In genomic region chr6:14585827-14586226, GRCm38 (mm10) we compare ENCODE assay signal across 9 mouse cellular contexts.
DNase-seq lines count a peak whose midpoint lies in the region; ATAC-seq and TF ChIP-seq lines count a peak whose summit lies in the region.
"Had no signal": no experiment of that assay in that cellular context is flagged by ENCODE, and none has a peak within 500 bp of the region (broad histone marks: within the 10 kb centered on the region; RNA-seq: fewer than 3 reads in every experiment).

No protein-coding gene starts in this region.

- 30% methylated on average over 1 of the region's 1 CpGs for WGBS in intestine, embryonic 14.5 days
- 23% methylated on average over 1 of the region's 1 CpGs for WGBS in intestine, embryonic 15.5 days

- H3K4me1 ChIP-seq in intestine, embryonic 14.5 days (replicated peaks; ENCODE audit: control insufficient read depth, insufficient read depth, low read length), result no peaks in the 10 kb centered on the region
- no peaks in the 10 kb centered on the region for H3K4me1 ChIP-seq in intestine, embryonic 15.5 days (replicated peaks)
- H3K4me1 ChIP-seq: embryonic facial prominence, embryonic 12.5 days; liver, embryonic 13.5 days had no signal

- H3K27me3 ChIP-seq in intestine, embryonic 14.5 days (replicated peaks; ENCODE audit: control insufficient read depth, insufficient read depth, low read length), result no peaks in the 10 kb centered on the region
- no peaks in the 10 kb centered on the region for H3K27me3 ChIP-seq in intestine, embryonic 15.5 days (replicated peaks)
- H3K27me3 ChIP-seq: embryonic facial prominence, embryonic 12.5 days; liver, embryonic 13.5 days had no signal

- no peak overlapping the region for H3K27ac ChIP-seq in intestine, embryonic 14.5 days (ENCODE audit: low read depth)
- H3K27ac ChIP-seq in intestine, embryonic 15.5 days, result no peak overlapping the region
- H3K27ac ChIP-seq: embryonic facial prominence, embryonic 12.5 days; liver, embryonic 13.5 days had no signal

- no peak for DNase-seq in intestine, embryonic 14.5 days (ENCODE audit: low spot score)
- DNase-seq in ES-CJ7 (ENCODE audit: low read depth, low spot score), result peak; percentile 26
- peak; percentile 73 for DNase-seq in brain, embryonic 14.5 days (ENCODE audit: low read depth)
- DNase-seq in left cerebral cortex, adult 9 months (ENCODE audit: low spot score in 2 of 2), result no peak
- no peak for DNase-seq in kidney, adult 8-10 months
- DNase-seq: liver, embryonic 13.5 days had no signal

- H3K4me3 ChIP-seq in intestine, embryonic 14.5 days (ENCODE audit: low read depth, low read length), result no peak overlapping the region
- H3K4me3 ChIP-seq in intestine, embryonic 15.5 days (replicated peaks), result no peak overlapping the region
- H3K4me3 ChIP-seq: embryonic facial prominence, embryonic 12.5 days; liver, embryonic 13.5 days had no signal

- H3K9ac ChIP-seq in intestine, embryonic 14.5 days (ENCODE audit: low read length), result no peak overlapping the region
- no peak overlapping the region for H3K9ac ChIP-seq in intestine, embryonic 15.5 days
- H3K9ac ChIP-seq: embryonic facial prominence, embryonic 12.5 days; liver, embryonic 13.5 days had no signal

- H3K9me3 ChIP-seq in intestine, embryonic 14.5 days (ENCODE audit: control insufficient read depth, low read length), result no peaks in the 10 kb centered on the region
- no peaks in the 10 kb centered on the region for H3K9me3 ChIP-seq in intestine, embryonic 15.5 days
- H3K9me3 ChIP-seq: embryonic facial prominence, embryonic 12.5 days; liver, embryonic 13.5 days had no signal

- no peak overlapping the region for H3K4me2 ChIP-seq in intestine, embryonic 14.5 days (ENCODE audit: low read length)
- H3K4me2 ChIP-seq in intestine, embryonic 15.5 days (replicated peaks), result no peak overlapping the region
- H3K4me2 ChIP-seq: embryonic facial prominence, embryonic 12.5 days; liver, embryonic 13.5 days had no signal

- no peaks in the 10 kb centered on the region for H3K36me3 ChIP-seq in intestine, embryonic 14.5 days (ENCODE audit: control insufficient read depth, insufficient read depth, low read length)
- no peaks in the 10 kb centered on the region for H3K36me3 ChIP-seq in intestine, embryonic 15.5 days
- H3K36me3 ChIP-seq: embryonic facial prominence, embryonic 12.5 days; liver, embryonic 13.5 days had no signal

- no peak for TF ChIP-seq POLR2A in brain, embryonic 14.5 days (IDR thresholded peaks at IDR 0.05; ENCODE audit: borderline replicate concordance, extremely low read depth, insufficient read depth, insufficient read length, poor library complexity, severe bottlenecking)

- 0 out of 2 replicates have a peak, but pooled peaks have one; percentile 5 for TF ChIP-seq CTCF in brain, embryonic 14.5 days (IDR thresholded peaks at IDR 0.05; ENCODE audit: borderline replicate concordance, extremely low read depth, insufficient read depth, insufficient read length)

- 0 out of 2 replicates have a peak, but pooled peaks have one; percentile 66 for ATAC-seq in intestine, embryonic 14.5 days (replicated peaks; ENCODE audit: low FRiP score, low TSS enrichment, low read depth)
- no peak for ATAC-seq in intestine, embryonic 15.5 days
- peak; percentile 73; the same call in 1 of the 2 replicates for ATAC-seq in megakaryocyte-erythroid progenitor cell, adult 5-6 weeks (replicated peaks; ENCODE audit: low FRiP score, low TSS enrichment, poor library complexity, severe bottlenecking)

Comparison
In these comparisons a context has a peak if more than half of its experiments do, and no peak if none do; other contexts are left out.
1. DNase-seq: peak in ES-CJ7 (single experiment) and brain, embryonic 14.5 days (single experiment); none in intestine, embryonic 14.5 days (single experiment), left cerebral cortex, adult 9 months (0 of 2) and kidney, adult 8-10 months (0 of 2).